Mouse (Mus musculus): ENCODE data around the gene Cd34.
A peak's percentile ranks its signal among the peaks of the same experiment; 100 is the strongest.

Gene Cd34

GRCm38 (mm10) chr1:194938715-194939114 lies at the start of gene Cd34:
Cd34 (plus strand) TSS chr1:194938819.
- no peak for DNase-seq (ENCODE audit: low spot score in 2 of 2)

- no peak for DNase-seq (ENCODE audit: low spot score in 2 of 2)
Measured at GRCm38 (mm10) chr1:194894513-194894912, 44.1 kb upstream of the Cd34 start.

- no peak for DNase-seq (ENCODE audit: low spot score in 2 of 2)
Measured at GRCm38 (mm10) chr1:194895287-194895686, 43.3 kb upstream of the Cd34 start.

- DNase-seq (ENCODE audit: low spot score in 2 of 2) = no peak
Measured at GRCm38 (mm10) chr1:194901075-194901474, 37.5 kb upstream of the Cd34 start.

- no peak for DNase-seq (ENCODE audit: low spot score in 2 of 2)
Measured at GRCm38 (mm10) chr1:194901826-194902225, 36.8 kb upstream of the Cd34 start.

GRCm38 (mm10) chr1:194908956-194909355 lies 29.7 kb upstream of the Cd34 start:
- no peak for DNase-seq (ENCODE audit: low spot score in 2 of 2)

- DNase-seq (ENCODE audit: low spot score in 2 of 2) = no peak
Measured at GRCm38 (mm10) chr1:194925753-194926350, 12.8 kb upstream of the Cd34 start.

- no peak for DNase-seq (ENCODE audit: low spot score in 2 of 2)
Measured at GRCm38 (mm10) chr1:194927887-194928286, 10.7 kb upstream of the Cd34 start.

GRCm38 (mm10) chr1:194929275-194929971 lies 9.2 kb upstream of the Cd34 start:
- no peak for DNase-seq (ENCODE audit: low spot score in 2 of 2)

- DNase-seq (ENCODE audit: low spot score in 2 of 2) = no peak
Measured at GRCm38 (mm10) chr1:194929972-194930355, 8.7 kb upstream of the Cd34 start.

GRCm38 (mm10) chr1:194930706-194931105 lies 7.9 kb upstream of the Cd34 start:
- DNase-seq (ENCODE audit: low spot score in 2 of 2) = no peak

GRCm38 (mm10) chr1:194935351-194935750 lies 3.3 kb upstream of the Cd34 start:
- DNase-seq (ENCODE audit: low spot score in 2 of 2) = no peak

- no peak for DNase-seq (ENCODE audit: low spot score in 2 of 2)
Measured at GRCm38 (mm10) chr1:194941528-194941927, 2.9 kb downstream of the Cd34 start.

GRCm38 (mm10) chr1:194942912-194943311 lies 4.3 kb downstream of the Cd34 start:
- DNase-seq (ENCODE audit: low spot score in 2 of 2) = no peak

GRCm38 (mm10) chr1:194943485-194943884 lies 4.9 kb downstream of the Cd34 start:
- no peak for DNase-seq (ENCODE audit: low spot score in 2 of 2)

GRCm38 (mm10) chr1:194945382-194945781 lies 6.8 kb downstream of the Cd34 start:
- no peak for DNase-seq (ENCODE audit: low spot score in 2 of 2)

- DNase-seq (ENCODE audit: low spot score in 2 of 2) = no peak
Measured at GRCm38 (mm10) chr1:194946467-194946866, 7.8 kb downstream of the Cd34 start.

GRCm38 (mm10) chr1:194950913-194951312 lies 12.3 kb downstream of the Cd34 start:
- no peak for DNase-seq (ENCODE audit: low spot score in 2 of 2)

GRCm38 (mm10) chr1:194952891-194953290 lies 14.3 kb downstream of the Cd34 start:
- DNase-seq (ENCODE audit: low spot score in 2 of 2) = no peak

- DNase-seq (ENCODE audit: low spot score in 2 of 2) = no peak
Measured at GRCm38 (mm10) chr1:194954694-194955093, 16.1 kb downstream of the Cd34 start.

GRCm38 (mm10) chr1:194955749-194956148 lies 17.1 kb downstream of the Cd34 start:
- DNase-seq (ENCODE audit: low spot score in 2 of 2) = no peak

GRCm38 (mm10) chr1:194957021-194957420 lies 18.4 kb downstream of the Cd34 start:
- no peak for DNase-seq (ENCODE audit: low spot score in 2 of 2)

GRCm38 (mm10) chr1:194962181-194962580 lies 23.6 kb downstream of the Cd34 start:
- DNase-seq (ENCODE audit: low spot score in 2 of 2) = peak in 1 of 2 experiments; percentile 59

GRCm38 (mm10) chr1:194962712-194963111 lies 24.1 kb downstream of the Cd34 start:
- DNase-seq (ENCODE audit: low spot score in 2 of 2) = no peak
